Mouse (Mus musculus): ENCODE results near the gene Fem1b.
A peak's percentile ranks its signal among the peaks of the same experiment; 100 is the strongest.
"Not testable (repeated sequence)": the region's sequence is repeated elsewhere in the genome, so short reads cannot be mapped to it uniquely, and the experiment has no call there.

The Fem1b gene

DNA sequence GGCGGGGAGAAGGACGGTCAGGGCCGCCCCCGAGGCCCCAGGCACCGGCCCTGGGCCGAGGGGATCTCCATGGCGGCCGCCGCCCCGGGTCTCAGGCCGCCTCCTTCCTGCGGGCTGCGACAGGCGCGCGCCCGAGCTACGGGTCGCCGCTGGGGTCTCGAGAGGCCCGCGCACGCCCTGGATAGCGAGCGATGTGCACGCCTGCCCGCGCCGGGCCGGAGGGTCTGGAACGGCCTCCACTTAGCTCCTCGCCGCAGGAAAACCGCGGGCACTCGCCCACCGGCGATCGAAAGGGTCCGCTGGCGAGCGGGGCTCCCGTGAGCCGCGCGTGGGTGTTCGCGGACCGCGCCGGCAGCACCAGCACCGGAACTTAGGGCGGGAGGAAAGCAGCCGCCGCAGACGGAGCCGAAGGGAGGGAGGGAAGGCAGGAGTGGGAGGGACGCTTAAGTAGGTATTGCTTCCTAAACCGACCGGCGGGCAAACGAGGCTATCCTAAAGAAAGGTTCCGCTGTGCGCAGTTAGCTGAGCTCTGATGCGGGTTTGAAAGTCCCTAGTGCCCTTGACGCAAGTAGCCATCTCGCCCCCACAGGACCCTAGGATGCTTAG, at the start of gene Fem1b:
TSS of gene Fem1b (minus strand) at position 419 of the 606 bp plus-strand sequence.
- DNase-seq (ENCODE audit: low spot score), result peak; percentile 88

DNA sequence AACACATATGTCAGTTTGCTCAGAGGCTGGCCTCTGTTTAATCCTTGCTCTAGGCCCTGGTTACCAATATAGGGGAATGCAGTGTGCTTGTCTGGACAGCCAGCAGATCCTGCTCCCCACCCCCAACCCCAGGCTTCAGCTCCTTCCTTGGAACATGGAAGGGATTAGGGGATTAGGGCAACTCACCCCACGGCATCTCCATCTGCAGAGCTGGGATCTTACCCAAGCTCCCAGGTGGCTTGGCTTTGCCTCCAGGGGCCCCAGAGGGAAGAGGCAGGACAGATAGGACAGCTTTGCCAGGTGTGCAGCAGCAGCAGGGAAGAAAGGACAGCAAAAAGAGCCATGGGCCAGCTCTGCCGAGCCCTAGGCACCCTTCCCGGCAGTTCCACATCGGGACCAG, 49.1 kb upstream of the Fem1b start:
- DNase-seq (ENCODE audit: low spot score), result no peak

DNA sequence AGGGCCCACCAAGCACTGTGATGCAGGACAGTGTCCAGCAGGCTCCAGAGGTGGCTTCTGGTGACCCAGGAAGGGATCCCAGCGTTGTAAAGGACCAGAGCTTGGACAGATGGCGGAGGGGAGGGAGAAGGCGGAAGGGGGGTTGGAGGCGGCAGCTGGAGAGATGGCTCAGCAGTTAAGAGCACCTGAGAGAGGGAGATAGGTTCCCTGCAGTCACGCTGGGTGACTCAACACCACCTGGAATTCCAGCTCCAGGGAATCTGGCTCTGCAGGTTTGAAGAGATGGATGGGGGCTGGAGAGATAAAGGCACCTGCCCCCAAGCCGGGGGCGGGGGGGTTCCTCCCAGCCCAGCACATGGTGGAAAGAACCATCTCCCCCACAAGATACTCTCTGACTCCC, 48.4 kb upstream of the Fem1b start:
- not testable (repeated sequence) for DNase-seq (ENCODE audit: low spot score)

DNA sequence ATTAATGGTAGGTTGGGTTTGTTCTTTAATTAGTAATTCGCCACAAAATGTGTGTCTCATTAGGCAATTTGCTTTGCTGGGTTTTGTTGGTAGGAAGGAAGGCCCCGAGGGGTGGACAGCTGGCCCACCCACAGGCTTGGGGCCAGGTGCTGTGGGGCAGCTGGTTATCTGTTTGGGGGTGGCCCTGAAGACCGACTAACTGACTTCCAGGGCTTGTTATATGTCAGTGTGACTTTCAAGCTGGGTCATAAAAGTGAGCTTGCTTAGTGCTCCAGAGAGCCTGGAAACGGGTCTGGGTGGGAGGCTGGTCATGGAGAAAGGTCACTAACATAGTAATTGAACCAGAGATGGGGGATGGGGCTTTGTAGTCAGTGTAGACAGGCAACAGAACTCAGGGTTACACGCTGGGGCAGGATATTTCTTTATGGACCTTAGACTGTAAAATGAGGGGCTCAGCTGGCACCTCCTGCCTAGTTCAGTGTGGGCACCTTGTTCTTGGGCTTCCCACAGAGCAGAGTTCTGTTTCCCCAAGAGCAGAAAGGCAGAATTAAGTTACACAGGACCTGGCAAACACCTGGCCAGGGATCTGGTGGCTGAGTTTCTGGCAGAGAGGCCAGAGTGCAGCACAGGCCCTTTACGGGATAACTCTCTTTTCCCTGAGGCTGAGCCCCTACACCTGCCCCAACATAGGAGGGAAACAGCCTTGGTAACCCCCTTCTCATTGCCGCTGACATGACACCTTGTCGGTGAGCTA, 46.7 kb upstream of the Fem1b start:
- no peak for DNase-seq (ENCODE audit: low spot score)

DNA sequence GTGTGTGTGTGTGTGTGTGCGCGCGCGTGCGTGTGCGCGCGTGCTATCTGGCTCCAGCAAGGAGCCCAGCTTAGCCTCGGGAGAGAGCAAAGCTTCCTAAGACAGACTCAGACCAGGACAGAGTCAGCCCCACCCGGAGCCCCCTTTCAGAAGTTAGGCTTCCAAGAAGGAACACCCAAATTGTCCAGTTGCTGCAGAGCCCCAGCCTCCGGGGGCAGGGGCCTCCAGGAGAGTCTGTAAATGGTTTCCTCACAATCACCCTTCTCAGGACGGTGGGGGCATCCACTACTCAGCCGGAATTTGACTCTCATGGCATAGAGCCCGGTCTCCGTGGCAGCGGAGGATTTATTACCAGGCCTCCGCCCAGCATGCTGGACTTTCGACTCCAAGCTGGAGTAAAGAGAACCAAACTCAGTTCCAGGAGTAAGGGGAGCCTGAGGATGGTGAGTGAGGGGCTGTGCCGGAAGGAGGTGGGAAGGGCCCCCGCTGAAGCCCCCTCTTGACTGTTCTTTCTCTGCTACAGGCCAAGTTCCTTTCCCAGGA, 46.1 kb upstream of the Fem1b start, which contains the start of gene Calml4:
TSS of gene Calml4 (plus strand) at position 362 of the 543 bp plus-strand sequence.
- peak; percentile 83 for DNase-seq (ENCODE audit: low spot score)

DNA sequence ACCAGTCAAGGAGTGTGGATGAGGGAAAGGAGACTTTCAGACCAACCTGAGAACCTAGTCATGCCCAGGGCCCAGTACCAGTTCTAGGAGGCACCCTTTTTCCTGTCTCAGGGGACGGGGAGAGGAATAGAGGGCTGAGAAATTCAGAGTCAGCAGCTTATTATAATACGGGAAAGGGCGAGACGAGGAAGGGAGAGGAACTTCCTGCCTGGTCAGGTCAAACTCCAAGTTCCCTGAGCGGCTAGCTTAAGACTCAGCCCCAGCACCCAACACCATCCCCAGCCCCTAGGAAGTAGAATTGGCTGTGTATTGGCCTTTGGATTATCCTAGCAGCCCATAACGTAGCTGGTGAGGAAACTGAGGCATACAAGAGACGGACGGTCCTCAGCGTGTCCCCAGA, 45.5 kb upstream of the Fem1b start:
- DNase-seq (ENCODE audit: low spot score), result no peak

DNA sequence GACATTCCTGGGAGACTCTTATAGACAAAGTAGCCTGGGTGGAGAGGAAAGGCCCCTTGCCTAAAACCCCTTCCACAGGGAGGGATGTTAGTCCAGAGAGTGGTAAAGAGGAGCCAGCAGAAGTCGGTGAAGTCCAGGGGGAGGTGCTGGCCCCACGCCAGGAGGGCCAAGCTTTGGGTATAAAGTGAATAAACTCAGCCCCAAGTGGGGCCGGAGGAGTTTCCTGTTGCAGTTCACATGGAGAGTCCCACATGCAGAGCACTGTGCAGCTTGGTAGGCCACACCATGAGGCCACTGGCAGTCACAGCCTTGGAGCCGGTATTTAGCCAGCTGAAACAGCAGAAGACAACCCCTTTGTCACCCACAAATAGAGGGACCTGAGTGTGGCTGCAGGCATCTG, 42.7 kb upstream of the Fem1b start:
- DNase-seq (ENCODE audit: low spot score), result peak; percentile 70

DNA sequence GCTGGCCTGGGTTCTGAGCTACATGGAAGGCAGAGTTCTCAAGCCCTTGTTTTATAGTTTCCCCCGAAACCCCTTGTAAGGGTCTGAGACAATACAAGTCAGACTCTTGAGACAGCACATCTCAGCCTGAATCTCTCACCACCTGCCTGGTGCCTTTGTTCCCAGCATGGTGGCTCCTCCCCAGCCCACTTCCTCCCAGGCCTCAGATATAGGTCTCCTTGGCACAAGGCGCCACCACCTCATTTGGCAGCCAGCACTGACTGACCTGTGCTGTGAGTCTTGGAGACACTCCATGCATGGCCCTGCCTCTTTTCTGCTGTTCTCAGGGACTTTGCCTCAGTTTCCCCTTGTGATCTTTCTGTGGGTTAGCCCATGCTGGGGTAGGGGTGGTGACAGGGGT, 39.8 kb upstream of the Fem1b start:
- DNase-seq (ENCODE audit: low spot score), result no peak

DNA sequence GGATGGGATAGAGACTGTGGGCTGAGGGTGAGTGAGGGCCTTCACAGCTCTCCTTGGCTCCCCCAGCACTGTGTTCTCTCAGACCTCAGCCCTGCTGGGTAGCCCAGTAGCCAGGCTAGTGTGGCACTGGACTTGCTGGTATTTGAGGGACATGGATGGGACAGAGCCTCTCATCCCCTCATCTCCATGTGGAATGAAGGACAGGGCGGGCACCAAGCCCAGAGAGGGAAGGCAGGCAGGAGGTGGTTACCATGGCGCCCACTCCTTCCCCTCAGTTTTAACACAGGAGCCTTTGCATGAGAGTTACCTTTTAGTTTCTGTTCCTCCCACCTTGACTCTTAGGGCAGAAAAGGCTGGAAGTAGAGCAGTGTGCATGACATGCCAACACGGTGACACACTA, 36.9 kb upstream of the Fem1b start:
- DNase-seq (ENCODE audit: low spot score), result no peak

DNA sequence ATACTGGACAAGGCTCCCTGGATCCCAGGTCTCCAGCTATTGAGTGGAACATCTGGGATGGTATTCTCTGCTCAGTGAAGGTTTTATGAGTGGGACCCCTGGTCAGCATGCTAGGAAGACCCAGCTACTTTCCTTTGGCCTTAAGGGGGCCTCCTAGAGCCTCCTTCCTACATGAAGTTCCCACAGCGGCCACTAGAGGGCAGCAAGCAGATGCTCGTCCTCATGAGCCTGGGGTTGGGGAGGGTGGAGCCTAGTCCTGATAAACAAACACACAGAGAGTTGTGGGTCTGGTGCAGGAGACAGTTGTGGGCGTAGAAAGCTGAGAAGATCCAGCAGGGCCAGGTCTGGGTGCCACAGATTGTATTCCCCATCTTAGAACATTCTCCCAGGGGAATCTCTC, 36.0 kb upstream of the Fem1b start:
- DNase-seq (ENCODE audit: low spot score), result peak; percentile 94

DNA sequence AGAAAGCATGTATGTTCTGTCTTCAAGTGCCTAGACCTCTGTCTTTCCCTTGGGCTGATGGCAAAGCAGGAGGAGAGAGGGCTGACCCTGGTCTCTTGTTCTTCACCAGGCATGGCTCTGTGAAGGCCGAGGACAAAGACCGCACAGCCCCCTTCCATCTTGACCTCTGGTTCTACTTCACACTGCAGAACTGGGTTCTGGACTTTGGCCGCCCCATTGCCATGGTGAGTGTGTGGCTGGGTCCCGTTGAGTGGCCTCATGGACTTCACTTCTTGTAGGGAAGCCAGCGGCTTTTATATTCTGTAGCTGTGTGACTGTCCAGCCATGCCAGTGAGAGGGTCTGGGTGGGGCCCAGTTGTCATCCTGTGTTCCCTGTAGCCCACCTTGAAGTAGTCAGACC, 32.7 kb upstream of the Fem1b start:
- DNase-seq (ENCODE audit: low spot score), result no peak

DNA sequence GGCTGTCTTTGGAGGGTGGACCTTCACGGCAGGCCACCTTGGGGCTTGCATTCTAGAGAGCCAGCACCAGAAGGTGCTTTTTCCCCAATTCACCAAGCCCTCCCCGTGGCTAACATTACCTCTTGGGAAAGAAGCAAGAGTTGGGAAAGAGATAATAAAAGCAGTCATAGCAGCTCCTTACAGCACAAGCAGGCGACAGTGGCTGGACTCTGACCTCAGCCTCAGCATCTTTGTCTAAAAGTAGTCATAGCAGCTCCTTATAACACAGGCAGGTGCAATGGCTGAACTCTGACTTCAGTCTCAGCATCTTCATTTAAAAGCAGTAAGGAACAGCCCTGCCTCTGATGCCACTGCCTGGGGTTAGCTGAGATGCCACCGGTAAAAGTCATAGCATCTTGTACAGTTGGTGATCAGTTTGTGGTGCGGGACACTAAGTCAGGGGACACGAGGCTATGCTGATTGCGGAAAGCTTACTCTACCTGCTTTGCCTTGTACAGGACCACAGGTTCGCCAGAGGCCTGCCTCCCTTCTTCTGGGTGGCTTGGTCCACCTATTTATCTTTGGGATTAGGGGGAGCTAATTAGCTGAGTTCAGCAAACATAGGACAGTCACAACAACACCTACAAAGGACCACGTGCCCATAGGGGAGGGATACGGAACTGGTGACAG, 31.8 kb upstream of the Fem1b start:
- DNase-seq (ENCODE audit: low spot score), result no peak

DNA sequence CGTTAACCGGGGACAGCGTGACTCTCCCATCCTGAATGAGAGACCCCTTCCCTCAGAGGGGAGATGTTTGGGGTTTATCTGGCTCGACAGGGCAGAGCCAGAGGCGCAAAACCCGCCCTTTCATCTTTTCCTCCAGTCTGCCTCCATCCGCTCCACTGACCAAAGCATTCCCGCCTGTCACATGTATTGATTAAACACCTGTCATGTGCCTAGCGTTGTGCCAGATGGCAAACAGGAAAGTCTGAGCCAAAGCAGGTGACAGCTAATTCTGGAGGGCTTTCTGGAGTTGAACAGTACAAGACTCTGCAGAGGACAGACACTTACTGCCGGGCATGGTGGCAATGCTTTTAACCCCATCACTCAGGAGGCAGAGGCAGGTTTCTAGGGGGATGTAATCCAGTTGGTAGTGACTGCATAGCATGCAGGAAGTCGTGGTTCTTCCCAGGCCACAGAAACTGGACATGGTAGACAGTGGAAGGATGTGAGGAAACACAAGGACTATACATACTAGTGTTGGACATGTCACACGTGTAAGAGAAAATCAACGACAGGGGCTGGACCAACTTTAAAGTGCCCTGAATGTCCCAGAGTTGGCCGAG, 27.5 kb upstream of the Fem1b start:
- DNase-seq (ENCODE audit: low spot score), result no peak

DNA sequence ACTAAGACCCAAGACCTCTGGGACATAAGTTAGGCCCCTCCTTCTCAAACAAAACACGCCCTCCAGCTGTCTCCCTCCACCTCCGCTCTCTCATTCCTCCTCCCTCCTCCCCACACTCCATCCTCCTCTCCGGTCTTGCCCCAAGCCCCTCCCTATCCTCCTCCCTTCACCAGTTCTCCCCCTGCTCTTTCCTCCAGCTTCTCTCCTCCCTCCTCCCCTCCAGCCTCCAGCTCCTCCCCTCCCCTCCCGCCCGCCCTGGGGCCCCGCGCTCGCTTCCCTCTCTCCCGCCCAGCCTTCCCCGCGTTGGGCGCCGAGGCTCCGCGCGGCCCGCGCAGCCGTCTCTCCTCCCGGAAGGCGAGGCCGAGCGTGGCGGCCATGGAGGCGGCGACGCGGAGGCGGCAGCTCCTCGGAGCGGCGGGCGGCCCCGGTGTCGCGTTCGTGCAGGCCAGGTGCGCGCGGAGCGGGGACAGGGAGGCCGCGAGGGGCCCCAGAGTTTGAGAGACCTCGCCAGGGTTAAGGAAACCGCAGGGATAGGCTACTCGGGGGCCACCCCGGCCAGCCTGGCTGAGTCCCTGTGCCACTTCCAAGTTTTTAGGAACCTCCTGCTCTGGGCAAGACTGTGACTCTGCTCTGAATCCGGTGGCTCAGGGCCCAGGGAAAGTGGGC, 26.9 kb upstream of the Fem1b start, which contains the start of gene Cln6:
TSS of gene Cln6 (plus strand) at position 280 of the 666 bp plus-strand sequence.
- peak; percentile 72 for DNase-seq (ENCODE audit: low spot score)

DNA sequence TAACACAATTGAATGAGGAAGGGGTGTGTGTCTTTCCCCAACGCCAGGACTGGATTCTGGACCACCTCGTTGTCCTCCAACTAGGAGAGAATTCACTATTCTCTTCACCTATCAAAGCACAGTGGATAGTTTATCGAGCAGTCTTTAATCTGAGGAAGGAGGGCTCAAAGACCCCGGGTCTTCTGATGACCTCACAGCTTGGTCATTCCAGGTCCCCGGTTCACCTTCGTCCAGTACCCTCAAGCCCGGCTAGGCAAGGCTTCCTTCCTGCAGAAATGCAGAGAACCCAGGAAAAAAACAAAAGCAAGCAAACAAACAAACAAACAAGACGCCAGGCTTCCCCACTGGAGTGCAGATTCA, 26.4 kb upstream of the Fem1b start:
- DNase-seq (ENCODE audit: low spot score), result no peak

DNA sequence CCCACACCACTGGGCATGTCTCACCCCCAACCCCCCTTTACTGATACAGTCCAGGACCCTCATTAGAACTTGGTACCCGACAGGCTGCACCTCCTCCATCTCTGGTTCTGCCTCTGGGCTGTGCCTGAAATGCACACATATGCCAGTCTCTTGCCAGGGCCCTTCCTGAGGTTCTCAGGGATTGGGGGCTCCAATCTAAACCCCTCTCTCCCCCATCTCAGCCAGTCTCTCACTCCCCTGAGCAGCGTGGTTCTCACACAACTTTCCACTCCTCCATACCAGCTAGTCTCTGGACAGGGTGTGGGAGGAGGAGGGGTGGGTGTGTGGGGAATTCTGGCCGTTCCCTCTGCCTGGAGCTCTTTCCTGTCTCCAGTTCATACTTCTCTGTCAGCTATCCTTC, 25.9 kb upstream of the Fem1b start:
- DNase-seq (ENCODE audit: low spot score), result no peak

DNA sequence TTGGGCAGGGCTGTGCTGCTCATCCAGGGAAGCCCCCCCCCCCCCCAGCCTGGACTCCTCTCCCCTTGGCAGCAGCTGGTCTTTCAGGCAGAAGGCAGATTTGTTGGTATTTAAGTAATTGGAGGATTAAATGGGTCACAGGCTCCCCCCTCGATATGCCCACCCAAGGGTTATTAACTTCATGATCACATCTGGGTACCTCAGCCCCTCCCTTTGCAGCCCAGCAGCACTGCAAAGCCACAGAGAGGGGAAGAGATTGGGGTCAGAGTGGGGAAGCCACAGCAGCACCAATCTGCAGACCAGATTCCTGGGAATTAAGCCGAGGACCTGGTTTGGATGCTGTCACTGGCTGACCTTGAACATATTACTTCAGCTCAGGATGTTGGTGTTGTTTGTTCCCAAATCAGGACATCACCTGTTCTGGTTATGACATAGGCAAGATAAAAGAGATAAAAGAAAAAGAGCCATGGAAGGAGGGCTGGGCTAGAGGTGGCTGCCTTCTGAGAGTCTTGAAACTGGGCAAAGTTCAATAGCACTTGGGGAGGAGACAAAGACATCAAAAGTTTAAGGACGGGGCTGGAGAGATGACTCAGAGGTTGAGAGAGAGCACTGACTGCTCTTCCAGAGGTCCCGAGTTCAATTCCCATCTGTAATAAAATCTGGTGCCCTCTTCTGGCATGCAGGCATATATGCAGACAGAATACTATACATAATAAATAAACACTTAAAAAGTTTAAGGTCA, 24.1 kb upstream of the Fem1b start:
- DNase-seq (ENCODE audit: low spot score), result no peak

DNA sequence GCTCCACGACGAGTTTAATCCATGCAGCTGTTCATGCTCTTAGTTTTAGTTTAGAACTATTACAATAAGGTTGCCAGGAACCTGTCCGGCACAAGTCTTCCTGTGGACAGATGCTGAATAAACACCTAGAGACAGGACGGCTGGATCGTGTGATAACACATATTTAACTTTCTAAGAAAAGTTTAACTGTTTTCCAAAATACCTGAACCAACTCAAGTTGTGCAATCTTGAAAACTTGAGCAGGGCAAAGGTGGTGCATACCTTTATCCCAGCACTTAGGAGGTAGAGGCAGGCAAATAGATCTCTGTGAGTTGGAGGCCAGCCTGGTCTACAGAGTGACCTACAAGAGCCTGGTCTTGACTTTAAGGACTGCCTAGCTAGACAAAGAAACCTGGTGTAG, 23.2 kb upstream of the Fem1b start:
- DNase-seq (ENCODE audit: low spot score), result no peak

DNA sequence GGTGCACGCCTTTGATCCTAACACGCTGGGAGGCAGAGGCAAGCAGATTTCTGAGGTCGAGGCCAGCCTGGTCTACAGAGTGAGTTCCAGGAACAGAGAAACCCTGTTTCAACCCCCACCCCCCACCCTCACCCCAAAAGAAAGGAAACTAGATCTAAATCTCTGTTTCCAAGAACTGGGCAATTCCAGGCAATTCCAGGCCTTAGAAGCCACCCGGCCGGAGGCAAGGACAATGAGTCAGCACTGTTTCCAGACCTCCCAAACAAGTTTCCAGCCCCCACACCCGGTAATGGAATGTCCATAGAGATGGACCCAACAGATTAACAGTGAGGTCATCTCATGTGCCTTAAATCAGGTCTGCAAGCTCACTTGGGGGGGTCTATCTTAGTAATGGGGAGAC, 18.1 kb upstream of the Fem1b start:
- DNase-seq (ENCODE audit: low spot score), result no peak

DNA sequence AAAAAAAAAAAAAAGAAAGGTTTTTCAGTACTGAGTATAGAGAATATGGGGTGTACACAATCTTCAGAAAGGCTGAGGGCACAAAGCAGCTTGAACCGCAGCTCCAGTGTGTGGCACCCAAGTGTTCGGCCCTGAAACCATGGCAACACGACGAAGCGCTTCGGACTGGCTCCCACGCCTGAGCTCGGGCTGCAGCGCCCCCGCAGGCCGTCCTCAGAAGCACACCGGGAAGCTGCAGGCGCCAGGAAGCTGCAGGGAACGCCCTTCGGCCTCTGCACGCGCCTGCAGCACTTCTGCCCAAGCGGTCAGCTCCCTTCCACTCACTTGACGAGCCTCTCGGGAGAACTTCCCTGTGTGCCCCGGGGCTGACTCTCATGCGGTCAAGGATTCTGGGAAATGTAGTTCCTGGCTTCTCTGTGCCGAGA, 16.9 kb upstream of the Fem1b start:
- peak; percentile 97 for DNase-seq (ENCODE audit: low spot score)

DNA sequence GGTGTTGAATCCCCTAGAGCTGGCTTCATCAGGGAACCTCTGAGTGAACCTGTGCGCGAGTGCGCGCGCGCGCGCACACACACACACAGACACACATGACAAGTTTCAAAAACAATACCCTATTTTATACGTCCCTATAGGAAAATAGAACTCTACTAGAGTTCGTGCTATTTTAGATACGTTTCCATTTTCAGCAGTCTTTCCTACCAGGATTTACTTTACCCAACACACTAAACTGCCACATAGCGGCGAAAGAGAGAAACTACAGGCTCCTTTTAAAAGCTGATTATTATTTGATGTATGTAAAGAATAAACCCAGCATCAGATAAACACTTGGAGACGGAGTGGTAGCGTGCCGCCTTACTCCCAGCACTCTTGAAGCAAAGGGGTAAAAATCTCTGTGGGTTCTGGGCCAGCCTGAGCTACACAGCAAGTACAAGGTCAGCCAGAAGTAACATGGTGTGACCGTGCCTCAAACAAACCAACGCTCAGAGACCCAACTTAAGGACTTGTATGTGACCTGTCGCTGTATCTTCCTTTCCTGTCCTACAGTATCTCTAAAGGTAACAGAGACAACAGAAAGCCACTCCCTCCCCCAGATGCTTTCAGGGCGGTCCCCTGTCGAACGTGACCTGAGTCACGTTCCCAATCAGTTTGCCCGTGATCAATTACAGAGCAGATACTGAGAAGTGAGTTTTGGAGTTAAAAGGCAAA, 16.4 kb upstream of the Fem1b start:
- DNase-seq (ENCODE audit: low spot score), result no peak

Data from testis, postnatal 10 days (tissue).